Mouse (Mus musculus) bone marrow macrophage, adult 2 months (primary cell): ENCODE results near the gene Tm6sf1. TPM values are rescaled to one million over a fixed set of nuclear protein-coding genes. Genes with fewer than 3 reads are reported as not detected.
A peak's percentile ranks its signal among the peaks of the same experiment; 100 is the strongest.

Experiments used
- H3K27ac ChIP-seq: 2 replicates; pipeline ENCODE4 v1.5.1; 2012; ENCODE audit warnings: low read depth, low read length; ENCODE audit not compliant: insufficient read depth
- H3K4me1 ChIP-seq: 2 replicates; pipeline ENCODE4 v1.6.1; 2012; ENCODE audit warnings: low read length; ENCODE audit not compliant: control insufficient read depth, insufficient read depth
- H3K4me3 ChIP-seq: 2 replicates; pipeline ENCODE4 v1.5.1; 2012; ENCODE audit warnings: mild to moderate bottlenecking, low read length, moderate library complexity; ENCODE audit not compliant: insufficient read depth
- CTCF ChIP-seq: IDR thresholded peaks from 2 replicates; pipeline ENCODE4 v1.5.1; 2012; ENCODE audit warnings: low read depth, mild to moderate bottlenecking, low read length, moderate library complexity
- POLR2A ChIP-seq: IDR thresholded peaks from 2 replicates; pipeline ENCODE4 v1.6.1; 2012; ENCODE audit warnings: mild to moderate bottlenecking, low read depth, low read length, borderline replicate concordance
- polyA plus RNA-seq: library from polyadenylated mRNA; stranded (reverse); fragments of >200 nt; gene quantifications from 2 replicates; pipeline ENCODE4 v1.2.4, GENCODE M21; 2012; ENCODE audit not compliant: missing spikeins, insufficient read depth, insufficient read length

Gene Tm6sf1
- polyA plus RNA-seq, 1 experiment, result 248 TPM

GRCm38 (mm10) chr7:81849214-81849613 lies 9.6 kb upstream of the Tm6sf1 start:
- H3K4me3 ChIP-seq, result no peak overlapping the region
- peak overlapping the region; percentile 92 for H3K27ac ChIP-seq
- TF ChIP-seq POLR2A, result no peak
- no peak for TF ChIP-seq CTCF
- peaks cover 46% of the 10 kb centered on the region for H3K4me1 ChIP-seq

GRCm38 (mm10) chr7:81849633-81850032 lies 9.2 kb upstream of the Tm6sf1 start:
- H3K27ac ChIP-seq, result peak overlapping the region; percentile 92
- TF ChIP-seq POLR2A (no peak), CTCF (no peak)
- H3K4me3 ChIP-seq, result no peak overlapping the region
- peaks cover 50% of the 10 kb centered on the region for H3K4me1 ChIP-seq

GRCm38 (mm10) chr7:81850171-81850570 lies 8.6 kb upstream of the Tm6sf1 start:
- H3K27ac ChIP-seq, result peak overlapping the region; percentile 92
- no peak overlapping the region for H3K4me3 ChIP-seq
- peaks cover 50% of the 10 kb centered on the region for H3K4me1 ChIP-seq
- TF ChIP-seq CTCF (no peak), POLR2A (no peak)

GRCm38 (mm10) chr7:81851706-81852105 lies 7.1 kb upstream of the Tm6sf1 start:
- no peak overlapping the region for H3K27ac ChIP-seq
- H3K4me3 ChIP-seq, result no peak overlapping the region
- TF ChIP-seq CTCF (no peak), POLR2A (no peak)
- H3K4me1 ChIP-seq, result peaks cover 61% of the 10 kb centered on the region

DNA sequence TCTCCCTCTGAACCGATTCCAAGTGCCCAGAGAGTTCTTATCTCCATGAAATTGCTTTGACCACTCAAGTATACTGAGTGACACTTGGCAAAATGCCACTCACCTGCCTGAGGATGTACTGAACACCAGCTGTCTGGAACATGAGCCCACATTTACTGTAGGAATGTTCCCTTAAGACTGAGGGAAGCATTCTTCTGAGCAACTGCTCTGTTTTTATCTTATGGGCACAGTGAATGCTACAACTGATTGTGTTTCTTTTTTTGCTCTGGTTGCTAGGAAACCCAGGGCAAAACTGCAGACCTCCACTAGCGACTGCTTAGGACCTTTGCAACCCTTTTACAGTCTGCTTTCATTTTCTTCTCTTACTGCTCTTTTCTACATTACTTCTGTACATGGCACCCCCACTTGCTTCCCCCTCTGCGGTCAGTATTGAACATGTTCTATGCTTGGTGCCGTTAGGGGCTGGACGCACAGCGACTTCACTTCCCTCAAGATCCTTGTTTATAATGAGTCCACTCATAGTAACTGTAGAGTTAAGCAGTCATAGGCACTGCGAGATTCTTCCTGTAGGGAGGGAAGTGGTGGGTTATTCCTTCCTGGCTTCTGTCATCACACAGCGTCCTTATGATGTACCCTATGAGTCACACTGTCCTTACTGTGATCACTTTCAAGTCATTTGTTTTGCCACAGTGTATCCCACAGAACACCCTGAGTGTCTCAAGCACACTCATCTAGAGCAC lies 4.1 kb upstream of the Tm6sf1 start:
- TF ChIP-seq CTCF, result no peak
- TF ChIP-seq POLR2A, result no peak
- Histone ChIP-seq H3K27ac (peak overlapping the region; percentile 82), H3K4me1 (peaks cover 50% of the 10 kb centered on the region), H3K4me3 (peak overlapping the region; percentile 41)

GRCm38 (mm10) chr7:81855694-81856093 lies 3.1 kb upstream of the Tm6sf1 start, which contains the start of gene Gm10160:
Gm10160 (minus strand) TSS chr7:81855794.
- H3K4me3 ChIP-seq, result peak within 1 kb of the TSS; percentile 41
- H3K4me1 ChIP-seq, result peaks cover 41% of the 10 kb centered on the region
- H3K27ac ChIP-seq, result peak within 1 kb of the TSS; percentile 82
- TF ChIP-seq CTCF (no peak), POLR2A (no peak)

DNA sequence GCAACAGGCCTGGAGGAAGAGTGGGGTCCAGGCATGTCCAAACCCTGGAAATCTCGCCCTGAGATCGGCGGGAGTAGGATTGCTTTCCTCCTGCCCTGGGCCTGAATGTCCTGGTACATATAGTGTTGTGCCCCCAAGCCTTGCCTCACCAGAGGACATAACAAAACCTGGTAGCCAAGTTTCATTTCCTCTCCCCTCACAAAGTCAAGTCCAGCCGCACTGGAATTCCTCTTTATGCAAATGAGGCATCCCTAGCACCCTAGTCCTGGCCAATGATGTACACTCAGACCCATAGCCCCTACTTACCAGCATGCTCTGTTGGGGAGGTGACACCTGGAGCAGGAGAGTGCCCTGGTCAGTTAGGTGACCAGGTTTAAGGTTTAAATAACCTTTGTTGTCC lies 2.6 kb upstream of the Tm6sf1 start:
- Histone ChIP-seq H3K4me1 (peaks cover 36% of the 10 kb centered on the region), H3K4me3 (no peak overlapping the region), H3K27ac (peak overlapping the region; percentile 81)
- no peak for TF ChIP-seq POLR2A
- TF ChIP-seq CTCF, result no peak

DNA sequence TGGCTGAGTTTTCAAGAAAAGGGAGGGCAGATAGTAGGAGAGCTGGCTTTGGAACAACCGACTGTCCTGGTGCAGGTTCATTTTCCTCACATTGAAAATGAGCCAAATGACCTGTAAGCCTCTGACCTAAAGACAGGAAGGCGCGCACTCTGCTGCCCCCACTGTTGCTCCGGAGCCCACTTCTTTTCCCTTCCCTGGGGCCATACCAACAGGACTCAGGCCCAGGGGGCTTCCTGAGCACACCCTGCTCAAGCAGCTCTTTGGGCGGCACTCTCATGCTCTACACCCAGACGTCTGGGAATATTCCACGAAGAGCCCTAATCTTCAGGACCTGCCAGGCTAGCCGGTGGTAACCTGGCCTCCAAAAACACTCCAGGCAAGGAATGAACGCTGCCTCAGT lies 565 bp upstream of the Tm6sf1 start:
- Histone ChIP-seq H3K27ac (no peak overlapping the region), H3K4me1 (peaks cover 45% of the 10 kb centered on the region), H3K4me3 (no peak overlapping the region)
- TF ChIP-seq CTCF, result no peak

DNA sequence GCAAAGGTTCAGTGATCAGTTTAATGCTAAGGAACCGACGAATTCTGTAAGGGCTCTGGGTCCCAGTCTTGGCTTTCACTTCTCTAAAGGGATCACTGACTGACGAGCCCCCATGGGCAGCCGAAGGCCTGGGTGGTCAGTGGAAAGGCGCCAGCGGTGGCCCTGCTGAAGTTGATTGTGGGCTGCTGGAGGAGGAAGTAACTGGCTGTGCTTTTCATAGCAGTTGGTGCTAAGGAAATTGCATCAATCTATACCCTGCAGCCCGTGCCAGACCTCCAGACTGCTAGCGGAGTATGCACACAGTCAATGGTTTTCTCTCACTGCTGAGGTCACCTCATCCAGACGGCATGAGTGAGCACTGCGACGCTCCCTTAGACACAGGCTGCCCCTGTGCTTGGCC lies 1.3 kb downstream of the Tm6sf1 start:
- TF ChIP-seq POLR2A, result no peak
- TF ChIP-seq CTCF, result no peak
- Histone ChIP-seq H3K4me3 (peak overlapping the region; percentile 81), H3K4me1 (peaks cover 44% of the 10 kb centered on the region), H3K27ac (peak overlapping the region; percentile 91)

DNA sequence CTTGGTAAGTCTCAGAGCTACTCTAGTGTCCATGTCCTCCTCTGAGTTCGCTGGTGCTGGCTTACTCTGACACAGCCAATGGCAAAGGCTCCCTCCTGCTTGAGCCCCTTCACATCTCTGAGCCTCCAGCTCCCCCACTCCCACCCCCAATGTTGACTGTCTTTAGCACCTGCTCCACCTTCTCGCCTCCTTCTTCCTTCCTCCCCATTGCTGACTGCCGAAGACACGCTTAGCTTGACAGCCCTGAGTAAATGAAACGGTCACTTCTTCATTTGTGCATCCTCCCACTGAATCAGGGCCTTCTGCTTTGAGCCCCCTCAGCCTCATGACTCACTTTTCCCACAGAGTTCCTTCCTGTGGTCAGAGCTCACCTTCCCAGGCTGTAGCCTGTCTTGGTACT lies 2.2 kb downstream of the Tm6sf1 start:
- peaks cover 37% of the 10 kb centered on the region for H3K4me1 ChIP-seq
- H3K27ac ChIP-seq, result peak overlapping the region; percentile 86
- TF ChIP-seq CTCF (no peak), POLR2A (no peak)
- H3K4me3 ChIP-seq, result peak overlapping the region; percentile 53
